ENCODE assay signal across 8 mouse cellular contexts in the genomic region with DNA sequence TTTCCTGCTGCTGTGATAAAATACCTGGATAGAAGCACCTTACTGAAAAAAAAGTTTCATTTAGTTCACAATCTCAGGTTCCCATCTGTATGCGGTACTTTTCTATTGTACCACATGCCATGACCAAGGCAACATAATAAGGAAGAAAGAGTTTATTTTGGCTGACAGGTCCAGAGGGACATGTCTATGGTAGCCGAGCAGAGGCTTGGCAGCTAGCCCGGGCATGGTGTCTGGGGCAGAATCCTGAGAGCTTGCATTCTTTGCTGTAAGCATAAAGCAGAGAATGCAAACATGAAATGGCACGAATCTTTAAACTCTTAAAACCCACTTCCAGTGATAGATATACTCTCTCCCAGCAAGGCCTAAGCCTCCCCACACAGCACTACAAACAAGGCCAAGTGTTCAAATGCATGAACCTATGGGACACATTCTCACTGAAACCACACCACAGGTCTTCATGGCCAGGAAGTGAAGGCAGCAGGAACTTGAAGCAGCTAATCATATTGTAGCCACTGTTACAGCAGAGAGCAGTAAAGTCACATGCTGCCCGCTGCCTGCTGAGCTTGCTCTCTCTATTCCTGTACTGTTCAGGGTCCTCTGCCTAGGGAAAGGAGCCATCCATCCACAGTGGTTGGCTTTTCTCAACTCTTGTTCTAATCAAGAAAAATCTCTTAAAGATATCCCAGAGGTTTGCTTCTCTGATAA. TPM values are rescaled to one million over a fixed set of nuclear protein-coding genes. Genes with fewer than 3 reads are reported as not detected.
DNase-seq lines count a peak whose midpoint lies in the region; ATAC-seq and TF ChIP-seq lines count a peak whose summit lies in the region.

No protein-coding gene starts in this region.

- no peaks in the 10 kb centered on the region for H3K9me3 ChIP-seq in forebrain, embryonic 11.5 days (ENCODE audit: control insufficient read depth, low read length)

- no peaks in the 10 kb centered on the region for H3K36me3 ChIP-seq in liver, adult 2 months (ENCODE audit: control insufficient read depth, insufficient read depth, low read length)
- no peaks in the 10 kb centered on the region for H3K36me3 ChIP-seq in forebrain, embryonic 11.5 days (ENCODE audit: control insufficient read depth, insufficient read depth, low read length)

- H3K4me3 ChIP-seq in liver, adult 2 months (ENCODE audit: insufficient read depth, low read depth, low read length) = no peak overlapping the region
- no peak overlapping the region for H3K4me3 ChIP-seq in forebrain, embryonic 11.5 days (ENCODE audit: low read depth, low read length)

- H3K9ac ChIP-seq in liver, adult 2 months (ENCODE audit: low read depth, low read length) = no peak overlapping the region
- no peak overlapping the region for H3K9ac ChIP-seq in forebrain, embryonic 11.5 days (ENCODE audit: low read length)

- peak overlapping the region; percentile 25 for H3K27ac ChIP-seq in liver, adult 2 months (replicated peaks; ENCODE audit: insufficient read depth, low read depth, low read length)
- no peak overlapping the region for H3K27ac ChIP-seq in forebrain, embryonic 11.5 days (ENCODE audit: low read depth, low read length)

- no peak overlapping the region for H3K4me2 ChIP-seq in forebrain, embryonic 11.5 days (ENCODE audit: low read depth, low read length, severe bottlenecking)

- WGBS in liver, adult 2 months = 22% methylated on average over 5 of the region's 5 CpGs
- 89% methylated on average over 5 of the region's 5 CpGs for WGBS in forebrain, embryonic 11.5 days

- no peak for TF ChIP-seq CTCF in liver, adult 2 months (IDR thresholded peaks at IDR 0.05; ENCODE audit: low read depth, low read length)

- peak; percentile 72 for DNase-seq in liver, adult 2 months (ENCODE audit: extremely low read depth, low read depth, low spot score)
- DNase-seq in liver (no peak), adipocyte (ENCODE audit: low spot score) (peak; percentile 66)
- peak; percentile 29 for DNase-seq in induced T-regulatory cell, adult 2 months (ENCODE audit: low read depth)
- DNase-seq in lung, postnatal 36 days = peak; percentile 64
- no peak for DNase-seq in thymus, postnatal 4 days
- no peak for DNase-seq in right cerebral cortex, postnatal 25 days
- DNase-seq in forebrain, embryonic 11.5 days (ENCODE audit: low spot score) = no peak

- H3K79me2 ChIP-seq in liver, adult 2 months (ENCODE audit: control insufficient read depth, insufficient read depth, low read length) = peaks cover 37% of the 10 kb centered on the region; the same call in 1 of the 2 replicates

- H3K27me3 ChIP-seq in liver, adult 2 months (ENCODE audit: control insufficient read depth, insufficient read depth, low read length) = no peaks in the 10 kb centered on the region
- H3K27me3 ChIP-seq in forebrain, embryonic 11.5 days (ENCODE audit: control insufficient read depth, insufficient read depth, low read length) = no peaks in the 10 kb centered on the region

- no peak for ATAC-seq in forebrain, embryonic 11.5 days (replicated peaks; ENCODE audit: low FRiP score)

- H3K4me1 ChIP-seq in liver, adult 2 months (ENCODE audit: control insufficient read depth, insufficient read depth, low read length) = peaks cover 33% of the 10 kb centered on the region
- H3K4me1 ChIP-seq in forebrain, embryonic 11.5 days (replicated peaks; ENCODE audit: control insufficient read depth, insufficient read depth, low read length) = no peaks in the 10 kb centered on the region

- TF ChIP-seq POLR2A in liver, adult 2 months (IDR thresholded peaks at IDR 0.05; ENCODE audit: extremely low read depth, insufficient read depth, low read length) = no peak

RNA-seq across cellular contexts. Expression of a gene that starts 22.2 kb away (rescaled TPM):
- 6.1 and 7.7 TPM in 2 replicates for total RNA-seq in liver, adult 2 months (2014; rRNA removed)
- 2.1 and 2.5 TPM in 2 replicates for polyA plus RNA-seq in liver, adult 2 months (2012; rRNA removed)
- polyA plus RNA-seq in forebrain, embryonic 11.5 days (2014; fragmentation: Nextera tagmentation; extraction: Ambion mirVana) = 58.4 and 58.6 TPM in 2 replicates

RNA-seq across cellular contexts. Expression of a gene that starts 22.5 kb away (rescaled TPM):
- 13.8 and 15.9 TPM in 2 replicates for total RNA-seq in liver, adult 2 months (2014; rRNA removed)
- polyA plus RNA-seq in liver, adult 2 months (2012; rRNA removed) = 5.1 and 6.4 TPM in 2 replicates
- polyA plus RNA-seq in forebrain, embryonic 11.5 days (2014; fragmentation: Nextera tagmentation; extraction: Ambion mirVana) = 7.5 and 7.6 TPM in 2 replicates

RNA-seq across cellular contexts. Expression of a gene that starts 51.9 kb away (rescaled TPM):
- 0.13 and 0.18 TPM in 2 replicates for total RNA-seq in liver, adult 2 months (2014; rRNA removed)
- not detected in 2 replicates for polyA plus RNA-seq in liver, adult 2 months (2012; rRNA removed)
- polyA plus RNA-seq in forebrain, embryonic 11.5 days (2014; fragmentation: Nextera tagmentation; extraction: Ambion mirVana) = 7.9 and 8.1 TPM in 2 replicates

Comparison
In these comparisons a context has a peak if more than half of its experiments do, and no peak if none do; other contexts are left out.
1. DNase-seq: peak in liver, adult 2 months (single experiment), adipocyte (single experiment), induced T-regulatory cell, adult 2 months (single experiment) and lung, postnatal 36 days (single experiment); none in liver (single experiment), thymus, postnatal 4 days (single experiment), right cerebral cortex, postnatal 25 days (single experiment) and forebrain, embryonic 11.5 days (single experiment).
2. RNA of a gene that starts 22.2 kb away (polyA plus RNA-seq): 58.4 to 58.6 TPM in forebrain, embryonic 11.5 days; 2.1 to 2.5 TPM in liver, adult 2 months; every median in the first group is over 10 times any median in the second.